Mouse (Mus musculus): ENCODE measurements at regions not wholly inside any gene's neighbourhood (a gene's known extent, or its start where the extent isn't known, plus 50 kb on each side); places are given as distances from the start of the nearest gene placed in this dataset.

- TF ChIP-seq CTCF (IDR thresholded peaks at IDR 0.05; ENCODE audit: low read depth, low read length) (no peak), GATA1 (IDR thresholded peaks at IDR 0.05; ENCODE audit: borderline replicate concordance, low read length) (no peak), POLR2AphosphoS5 (IDR thresholded peaks at IDR 0.05; ENCODE audit: insufficient replicate concordance, low read depth, low read length) (no peak), GATA2 (IDR thresholded peaks at IDR 0.05; ENCODE audit: borderline replicate concordance, low read depth, low read length) (no peak), TAL1 (conservative IDR thresholded peaks at IDR 0.05; ENCODE audit: low read depth, low read length) (no peak)
Measured at GRCm38 (mm10) chr9:33187187-33187586, 551.2 kb downstream of the Ets1 start.
